Mouse (Mus musculus): ENCODE measurements around the gene Pmf1. TPM values are rescaled to one million over a fixed set of nuclear protein-coding genes. Genes with fewer than 3 reads are reported as not detected.
"Not testable (repeated sequence)": the region's sequence is repeated elsewhere in the genome, so short reads cannot be mapped to it uniquely, and the experiment has no call there.

Gene Pmf1
- polyA plus RNA-seq, 1 experiment: 13.8 TPM

GRCm38 (mm10) chr3:88375750-88376626 lies 34.1 kb downstream of the Pmf1 start:
- H3K27me3 ChIP-seq (ENCODE audit: control insufficient read depth, insufficient read depth, low read length); H3K4me1 ChIP-seq (ENCODE audit: control insufficient read depth, insufficient read depth, low read length); H3K4me3 ChIP-seq (replicated peaks; ENCODE audit: insufficient read depth, low read depth, low read length); DNase-seq; H3K27ac ChIP-seq (ENCODE audit: insufficient read depth, low read length): not testable (repeated sequence)
- 24% methylated on average over 19 of the region's 19 CpGs for WGBS

GRCm38 (mm10) chr3:88372643-88373042 lies 37.5 kb downstream of the Pmf1 start, which contains the start of gene Bglap3:
TSS of gene Bglap3 (minus strand) at chr3:88372743.
- WGBS: 86% methylated on average over 9 of the region's 9 CpGs
- DNase-seq; H3K4me1 ChIP-seq (ENCODE audit: control insufficient read depth, insufficient read depth, low read length); H3K27me3 ChIP-seq (ENCODE audit: control insufficient read depth, insufficient read depth, low read length); H3K27ac ChIP-seq (ENCODE audit: insufficient read depth, low read length); H3K4me3 ChIP-seq (replicated peaks; ENCODE audit: insufficient read depth, low read depth, low read length): not testable (repeated sequence)

GRCm38 (mm10) chr3:88368511-88368910 lies 41.6 kb downstream of the Pmf1 start:
- H3K4me3 ChIP-seq (replicated peaks; ENCODE audit: insufficient read depth, low read depth, low read length); H3K27ac ChIP-seq (ENCODE audit: insufficient read depth, low read length); H3K4me1 ChIP-seq (ENCODE audit: control insufficient read depth, insufficient read depth, low read length); H3K27me3 ChIP-seq (ENCODE audit: control insufficient read depth, insufficient read depth, low read length); DNase-seq: not testable (repeated sequence)
- WGBS: 69% methylated on average over 7 of the region's 7 CpGs

- not testable (repeated sequence) for H3K27ac ChIP-seq (ENCODE audit: insufficient read depth, low read length); H3K4me3 ChIP-seq (replicated peaks; ENCODE audit: insufficient read depth, low read depth, low read length); DNase-seq; H3K4me1 ChIP-seq (ENCODE audit: control insufficient read depth, insufficient read depth, low read length); H3K27me3 ChIP-seq (ENCODE audit: control insufficient read depth, insufficient read depth, low read length)
- 64% methylated on average over 4 of the region's 7 CpGs for WGBS
Measured at GRCm38 (mm10) chr3:88367517-88367916, 42.6 kb downstream of the Pmf1 start.

GRCm38 (mm10) chr3:88366830-88367428 lies 43.2 kb downstream of the Pmf1 start:
- WGBS: 9% methylated on average over 19 of the region's 22 CpGs
- not testable (repeated sequence) for H3K27ac ChIP-seq (ENCODE audit: insufficient read depth, low read length); H3K4me3 ChIP-seq (replicated peaks; ENCODE audit: insufficient read depth, low read depth, low read length); H3K27me3 ChIP-seq (ENCODE audit: control insufficient read depth, insufficient read depth, low read length); H3K4me1 ChIP-seq (ENCODE audit: control insufficient read depth, insufficient read depth, low read length); DNase-seq

- no peak overlapping the region for H3K4me3 ChIP-seq (replicated peaks; ENCODE audit: insufficient read depth, low read depth, low read length)
- no peak for DNase-seq
- no peak for TF ChIP-seq CTCF (IDR thresholded peaks at IDR 0.05; ENCODE audit: borderline replicate concordance, insufficient read depth, low read depth, low read length)
- TF ChIP-seq POLR2A (IDR thresholded peaks at IDR 0.05; ENCODE audit: borderline replicate concordance, insufficient read depth, low read length): no peak
- H3K27ac ChIP-seq (ENCODE audit: insufficient read depth, low read length): no peak overlapping the region
- 39% methylated on average over 34 of the region's 34 CpGs for WGBS
- no peaks in the 10 kb centered on the region for H3K27me3 ChIP-seq (ENCODE audit: control insufficient read depth, insufficient read depth, low read length)
- no peaks in the 10 kb centered on the region for H3K4me1 ChIP-seq (ENCODE audit: control insufficient read depth, insufficient read depth, low read length)
Measured at GRCm38 (mm10) chr3:88365705-88366361, 44.3 kb downstream of the Pmf1 start.

- TF ChIP-seq CTCF (IDR thresholded peaks at IDR 0.05; ENCODE audit: borderline replicate concordance, insufficient read depth, low read depth, low read length) (no peak), POLR2A (IDR thresholded peaks at IDR 0.05; ENCODE audit: borderline replicate concordance, insufficient read depth, low read length) (no peak)
- H3K27ac ChIP-seq (ENCODE audit: insufficient read depth, low read length): peak within 1 kb of the TSS; percentile 40
- peak; percentile 43 to 47 for DNase-seq
- peak within 1 kb of the TSS; percentile 13 for H3K4me3 ChIP-seq (replicated peaks; ENCODE audit: insufficient read depth, low read depth, low read length)
- no peaks in the 10 kb centered on the region for H3K4me1 ChIP-seq (ENCODE audit: control insufficient read depth, insufficient read depth, low read length)
- H3K27me3 ChIP-seq (ENCODE audit: control insufficient read depth, insufficient read depth, low read length): no peaks in the 10 kb centered on the region
- WGBS: 5% methylated on average over 16 of the region's 16 CpGs
Measured at GRCm38 (mm10) chr3:88364337-88364736, 45.8 kb downstream of the Pmf1 start, which contains the start of gene Paqr6. TSS of gene Paqr6 (plus strand) at chr3:88364584.

- DNase-seq: peak in 1 of 2 experiments; percentile 57
- Histone ChIP-seq H3K4me3 (replicated peaks; ENCODE audit: insufficient read depth, low read depth, low read length) (no peak overlapping the region), H3K27me3 (ENCODE audit: control insufficient read depth, insufficient read depth, low read length) (no peaks in the 10 kb centered on the region), H3K27ac (ENCODE audit: insufficient read depth, low read length) (peak overlapping the region; percentile 40), H3K4me1 (ENCODE audit: control insufficient read depth, insufficient read depth, low read length) (no peaks in the 10 kb centered on the region)
- no peak for TF ChIP-seq POLR2A (IDR thresholded peaks at IDR 0.05; ENCODE audit: borderline replicate concordance, insufficient read depth, low read length)
- TF ChIP-seq CTCF (IDR thresholded peaks at IDR 0.05; ENCODE audit: borderline replicate concordance, insufficient read depth, low read depth, low read length): no peak
- 39% methylated on average over 4 of the region's 4 CpGs for WGBS
Measured at GRCm38 (mm10) chr3:88363700-88364099, 46.4 kb downstream of the Pmf1 start.
